Mouse (Mus musculus) forebrain, embryonic 11.5 days (tissue): Measurements from ENCODE around the gene Dazl. TPM values are rescaled to one million over a fixed set of nuclear protein-coding genes. Genes with fewer than 3 reads are reported as not detected.
A peak's percentile ranks its signal among the peaks of the same experiment; 100 is the strongest.
"Not testable (repeated sequence)": the region's sequence is repeated elsewhere in the genome, so short reads cannot be mapped to it uniquely, and the experiment has no call there.

Source experiments
- ATAC-seq: fragments of 200-750 bp; cut with Nextera tagmentation; replicated peaks from 2 replicates; pipeline ENCODE4 v1.8.0; 2017; ENCODE audit warnings: moderate TSS enrichment; ENCODE audit not compliant: low FRiP score
- DNase-seq: peaks from one replicate; pipeline ENCODE4 v3.0.0-alpha.2; 2017; ENCODE audit warnings: low spot score
- H3K27ac ChIP-seq: fragments of 300-500 bp; sonication (generic); 2 replicates; pipeline ENCODE4 v1.5.1; 2014; ENCODE audit warnings: low read depth, low read length
- H3K27me3 ChIP-seq: fragments of 300-500 bp; sonication (generic); 2 replicates; pipeline ENCODE4 v1.6.1; 2014; ENCODE audit warnings: mild to moderate bottlenecking, low read length, mixed read lengths; ENCODE audit not compliant: control insufficient read depth, insufficient read depth
- H3K36me3 ChIP-seq: fragments of 300-500 bp; sonication (generic); 2 replicates; pipeline ENCODE4 v1.6.1; 2014; ENCODE audit warnings: mild to moderate bottlenecking, low read length, moderate library complexity, mixed read lengths; ENCODE audit not compliant: control insufficient read depth, insufficient read depth
- H3K4me1 ChIP-seq: fragments of 300-500 bp; sonication (generic); replicated peaks from 2 replicates; pipeline ENCODE4 v1.6.1; 2014; ENCODE audit warnings: low read length, mixed read lengths; ENCODE audit not compliant: control insufficient read depth, insufficient read depth
- H3K4me2 ChIP-seq: fragments of 300-500 bp; sonication (generic); 2 replicates; pipeline ENCODE4 v1.6.1; 2014; ENCODE audit warnings: low read depth, mild to moderate bottlenecking, low read length, moderate library complexity, mixed read lengths; ENCODE audit not compliant: severe bottlenecking
- H3K4me3 ChIP-seq: fragments of 300-500 bp; sonication (generic); 2 replicates; pipeline ENCODE4 v1.5.1; 2014; ENCODE audit warnings: low read depth, low read length
- H3K9ac ChIP-seq: fragments of 300-500 bp; sonication (generic); 2 replicates; pipeline ENCODE4 v1.6.1; 2014; ENCODE audit warnings: low read length
- H3K9me3 ChIP-seq: fragments of 300-500 bp; sonication (generic); 2 replicates; pipeline ENCODE4 v1.6.1; 2016; ENCODE audit warnings: low read length, mixed read lengths; ENCODE audit not compliant: control insufficient read depth
- WGBS: fragments of 180-500 bp; shearing (Covaris S2); extraction: QIAGEN DNeasy Blood & Tissue Kit; methylation state at CpG from one replicate; pipeline ENCODE4 v1.1.7; 2014; 5-methylcytosine and 5-hydroxymethylcytosine counted together
- polyA plus RNA-seq: library from polyadenylated mRNA; unstranded; fragments of >200 nt; fragmentation: Nextera tagmentation; extraction: Ambion mirVana; gene quantifications from 2 replicates; pipeline ENCODE4 v1.2.1, GENCODE M21; 2014

Gene Dazl
- polyA plus RNA-seq, 1 experiment from 2014 or later: not detected

GRCm38 (mm10) chr17:50300171-50300841 lies 6.9 kb upstream of the Dazl start:
- H3K27ac ChIP-seq: no peak overlapping the region
- 93% methylated on average over 11 of the region's 11 CpGs for whole genome bisulfite sequencing
- no peak for DNase-seq

GRCm38 (mm10) chr17:50298821-50299220 lies 5.4 kb upstream of the Dazl start:
- H3K9ac ChIP-seq: no peak overlapping the region
- H3K27ac ChIP-seq: no peak overlapping the region
- 86% methylated on average over 7 of the region's 7 CpGs for WGBS
- H3K27me3 ChIP-seq: no peaks in the 10 kb centered on the region
- DNase-seq: no peak
- no peak overlapping the region for H3K4me3 ChIP-seq
- ATAC-seq: no peak
- H3K4me2 ChIP-seq: no peak overlapping the region
- H3K36me3 ChIP-seq: no peaks in the 10 kb centered on the region
- H3K9me3 ChIP-seq: peaks cover under 1% of the 10 kb centered on the region; the same call in 1 of the 2 replicates
- no peaks in the 10 kb centered on the region for H3K4me1 ChIP-seq

More at GRCm38 (mm10) chr17:50300171-50300841, 6.9 kb upstream of the Dazl start:
- Histone ChIP-seq H3K9ac (no peak overlapping the region), H3K36me3 (no peaks in the 10 kb centered on the region), H3K4me3 (no peak overlapping the region), H3K4me2 (no peak overlapping the region), H3K9me3 (no peaks in the 10 kb centered on the region), H3K27me3 (no peaks in the 10 kb centered on the region), H3K4me1 (no peaks in the 10 kb centered on the region)
- no peak for ATAC-seq

- H3K27ac ChIP-seq: no peak overlapping the region
- no peaks in the 10 kb centered on the region; the same call in 1 of the 2 replicates for H3K4me1 ChIP-seq
- H3K36me3 ChIP-seq: no peaks in the 10 kb centered on the region
- DNase-seq (no peak), ATAC-seq (no peak)
- H3K4me2 ChIP-seq: no peak overlapping the region
- H3K4me3 ChIP-seq: no peak overlapping the region
- H3K9me3 ChIP-seq: peaks cover 10% of the 10 kb centered on the region
- H3K9ac ChIP-seq: no peak overlapping the region
- 85% methylated on average over 12 of the region's 12 CpGs for WGBS
- H3K27me3 ChIP-seq: no peaks in the 10 kb centered on the region
Measured at GRCm38 (mm10) chr17:50294726-50295125, 1.3 kb upstream of the Dazl start.

GRCm38 (mm10) chr17:50292661-50293171 lies 720 bp downstream of the Dazl start:
- WGBS: 5% methylated on average over 52 of the region's 57 CpGs
- Histone ChIP-seq H3K27ac (no peak overlapping the region), H3K27me3 (no peaks in the 10 kb centered on the region), H3K9me3 (peaks cover 10% of the 10 kb centered on the region), H3K36me3 (no peaks in the 10 kb centered on the region), H3K4me2 (peak overlapping the region; percentile 50), H3K4me3 (peak overlapping the region; percentile 35), H3K4me1 (no peaks in the 10 kb centered on the region; the same call in 1 of the 2 replicates), H3K9ac (peak overlapping the region; percentile 47)
- DNase-seq (peak; percentile 96), ATAC-seq (peak; percentile 95)

- ATAC-seq: no peak
- Histone ChIP-seq H3K4me1 (no peaks in the 10 kb centered on the region; the same call in 1 of the 2 replicates), H3K36me3 (no peaks in the 10 kb centered on the region), H3K4me3 (no peak overlapping the region), H3K4me2 (no peak overlapping the region), H3K27ac (no peak overlapping the region), H3K27me3 (no peaks in the 10 kb centered on the region), H3K9ac (no peak overlapping the region), H3K9me3 (peaks cover 10% of the 10 kb centered on the region)
- WGBS: 22% methylated on average over 3 of the region's 3 CpGs
- DNase-seq: no peak
Measured at GRCm38 (mm10) chr17:50291485-50292200, 1.8 kb downstream of the Dazl start.

GRCm38 (mm10) chr17:50284845-50285244 lies 8.6 kb downstream of the Dazl start:
- 73% methylated on average over 6 of the region's 6 CpGs for WGBS
- no peak overlapping the region for H3K27ac ChIP-seq

GRCm38 (mm10) chr17:50261615-50262014 lies 31.8 kb downstream of the Dazl start:
- H3K9ac ChIP-seq, H3K27ac ChIP-seq, ATAC-seq, H3K27me3 ChIP-seq, H3K4me3 ChIP-seq, H3K4me2 ChIP-seq, H3K9me3 ChIP-seq, H3K4me1 ChIP-seq, DNase-seq, H3K36me3 ChIP-seq: not testable (repeated sequence)
- 88% methylated on average over 4 of the region's 4 CpGs for WGBS

More at GRCm38 (mm10) chr17:50284845-50285244, 8.6 kb downstream of the Dazl start:
- Histone ChIP-seq H3K9me3 (no peaks in the 10 kb centered on the region), H3K36me3 (no peaks in the 10 kb centered on the region), H3K9ac (no peak overlapping the region), H3K4me2 (no peak overlapping the region), H3K4me3 (no peak overlapping the region), H3K27me3 (no peaks in the 10 kb centered on the region), H3K4me1 (no peaks in the 10 kb centered on the region)
- ATAC-seq (no peak), DNase-seq (no peak)

- 85% methylated on average over 6 of the region's 6 CpGs for WGBS
- Histone ChIP-seq H3K27me3 (no peaks in the 10 kb centered on the region), H3K4me1 (no peaks in the 10 kb centered on the region), H3K9me3 (no peaks in the 10 kb centered on the region), H3K4me2 (no peak overlapping the region), H3K4me3 (no peak overlapping the region), H3K9ac (no peak overlapping the region), H3K27ac (no peak overlapping the region), H3K36me3 (no peaks in the 10 kb centered on the region)
- DNase-seq: no peak
- ATAC-seq: no peak
Measured at GRCm38 (mm10) chr17:50260856-50261255, 32.6 kb downstream of the Dazl start.
